Mouse (Mus musculus) 3T3-L1 (cell line): ENCODE results near the gene Slx.
"Not testable (repeated sequence)": the region's sequence is repeated elsewhere in the genome, so short reads cannot be mapped to it uniquely, and the experiment has no call there.

ENCODE experiments used
- DNase-seq: peaks from one replicate; pipeline ENCODE4 v3.0.0-alpha.2; 2015; ENCODE audit warnings: low read depth, low spot score

Gene Slx

GRCm38 (mm10) chrX:26545465-26545864 lies at the start of gene Slx:
Gene Slx, minus strand, starts transcription at chrX:26545565.
- not testable (repeated sequence) for DNase-seq
